8 mouse cellular contexts compared by ENCODE assay signal in genomic region chr7:100930619-100931315, GRCm38 (mm10). TPM values are rescaled to one million over a fixed set of nuclear protein-coding genes. Genes with fewer than 3 reads are reported as not detected.
DNase-seq lines count a peak whose midpoint lies in the region; ATAC-seq and TF ChIP-seq lines count a peak whose summit lies in the region.

No protein-coding gene starts in this region.

- H3K4me1 ChIP-seq in forebrain, embryonic 16.5 days (replicated peaks; ENCODE audit: control insufficient read depth, insufficient read depth, low read length) = peaks cover 55% of the 10 kb centered on the region
- H3K4me1 ChIP-seq in intestine, embryonic 15.5 days (replicated peaks) = peaks cover 54% of the 10 kb centered on the region
- H3K4me1 ChIP-seq in liver, postnatal 0 days (ENCODE audit: insufficient read depth) = peaks cover 13% of the 10 kb centered on the region

- peak; percentile 84 for DNase-seq in 3134 (ENCODE audit: extremely low read depth, insufficient read length, low spot score)
- DNase-seq in R1 (ENCODE audit: low read depth, low spot score) = peak; percentile 78
- peak; percentile 47 for DNase-seq in liver, postnatal 0 days
- peak; percentile 64 for DNase-seq in retina, embryonic 14.5 days (ENCODE audit: low spot score)
- DNase-seq in frontal cortex, postnatal 36 days (ENCODE audit: low spot score in 2 of 2) = no peak
- no peak for DNase-seq in right cerebral cortex, postnatal 14 days

- peak overlapping the region; percentile 70 for H3K9ac ChIP-seq in forebrain, embryonic 16.5 days (replicated peaks; ENCODE audit: low read depth, low read length)
- peak overlapping the region; percentile 91 for H3K9ac ChIP-seq in intestine, embryonic 15.5 days
- peak overlapping the region; percentile 51 for H3K9ac ChIP-seq in liver, postnatal 0 days (replicated peaks)

- no peak overlapping the region for H3K27ac ChIP-seq in forebrain, embryonic 16.5 days (ENCODE audit: low read length)
- H3K27ac ChIP-seq in intestine, embryonic 15.5 days = peak overlapping the region; percentile 99
- H3K27ac ChIP-seq in liver, postnatal 0 days (ENCODE audit: low read depth) = peak overlapping the region; percentile 64

- peaks cover 4% of the 10 kb centered on the region; the same call in 1 of the 2 replicates for H3K27me3 ChIP-seq in forebrain, embryonic 16.5 days (replicated peaks; ENCODE audit: control insufficient read depth, insufficient read depth, low read length)
- H3K27me3 ChIP-seq in intestine, embryonic 15.5 days (replicated peaks) = no peaks in the 10 kb centered on the region
- peaks cover 42% of the 10 kb centered on the region for H3K27me3 ChIP-seq in liver, postnatal 0 days (ENCODE audit: insufficient read depth, low read length)

- TF ChIP-seq EP300 in liver, postnatal 0 days (IDR thresholded peaks at IDR 0.05; ENCODE audit: low read depth) = no peak

- peak overlapping the region; percentile 59 for H3K4me3 ChIP-seq in forebrain, embryonic 16.5 days (replicated peaks; ENCODE audit: low read length)
- peak overlapping the region; percentile 82 for H3K4me3 ChIP-seq in intestine, embryonic 15.5 days (replicated peaks)
- peak overlapping the region; percentile 57 for H3K4me3 ChIP-seq in liver, postnatal 0 days (ENCODE audit: low read depth, low read length)

- H3K36me3 ChIP-seq in forebrain, embryonic 16.5 days (ENCODE audit: control insufficient read depth, insufficient read depth) = no peaks in the 10 kb centered on the region
- no peaks in the 10 kb centered on the region for H3K36me3 ChIP-seq in intestine, embryonic 15.5 days
- H3K36me3 ChIP-seq in liver, postnatal 0 days (replicated peaks; ENCODE audit: insufficient read depth, low read length) = no peaks in the 10 kb centered on the region

- no peak for ATAC-seq in forebrain, embryonic 16.5 days
- peak; percentile 2; the same call in 1 of the 2 replicates for ATAC-seq in intestine, embryonic 15.5 days
- ATAC-seq in liver, postnatal 0 days = no peak; the same call in 1 of the 2 replicates

- TF ChIP-seq CTCF in liver, postnatal 0 days (IDR thresholded peaks at IDR 0.05; ENCODE audit: low read depth) = no peak

- WGBS in forebrain, embryonic 16.5 days = 7% methylated on average over 51 of the region's 53 CpGs
- WGBS in intestine, embryonic 15.5 days = 6% methylated on average over 53 of the region's 53 CpGs
- 14% methylated on average over 52 of the region's 53 CpGs for WGBS in liver, postnatal 0 days (ENCODE audit: insufficient replicate concordance)

- H3K9me3 ChIP-seq in forebrain, embryonic 16.5 days (ENCODE audit: control insufficient read depth, low read length) = no peaks in the 10 kb centered on the region
- no peaks in the 10 kb centered on the region for H3K9me3 ChIP-seq in intestine, embryonic 15.5 days
- H3K9me3 ChIP-seq in liver, postnatal 0 days (ENCODE audit: low read length) = no peaks in the 10 kb centered on the region

- peak overlapping the region; percentile 86 for H3K4me2 ChIP-seq in forebrain, embryonic 16.5 days (ENCODE audit: low read length)
- peak overlapping the region; percentile 86 for H3K4me2 ChIP-seq in intestine, embryonic 15.5 days (replicated peaks)
- peak overlapping the region; percentile 90 for H3K4me2 ChIP-seq in liver, postnatal 0 days (ENCODE audit: low read depth, low read length)

RNA-seq across cellular contexts. Expression of gene Arhgef17, which starts 1.1 kb away (rescaled TPM):
- polyA plus RNA-seq in forebrain, embryonic 16.5 days (2015; fragmentation: Nextera tagmentation; extraction: Ambion mirVana) = 8.5 and 10.2 TPM in 2 replicates
- polyA plus RNA-seq in intestine, embryonic 15.5 days (2015; fragmentation: Nextera tagmentation; extraction: Ambion mirVana) = 5.0 and 6.0 TPM in 2 replicates
- 0.35 and 0.38 TPM in 2 replicates for polyA plus RNA-seq in liver, postnatal 0 days (2015; fragmentation: Nextera tagmentation; extraction: Ambion mirVana)

RNA-seq across cellular contexts. Expression of gene P2ry6, which starts 43.7 kb away (rescaled TPM):
- polyA plus RNA-seq in forebrain, embryonic 16.5 days (2015; fragmentation: Nextera tagmentation; extraction: Ambion mirVana) = 2.6 and 2.9 TPM in 2 replicates
- polyA plus RNA-seq in intestine, embryonic 15.5 days (2015; fragmentation: Nextera tagmentation; extraction: Ambion mirVana) = 8.4 and 10.4 TPM in 2 replicates
- polyA plus RNA-seq in liver, postnatal 0 days (2015; fragmentation: Nextera tagmentation; extraction: Ambion mirVana) = 5.3 and 6.0 TPM in 2 replicates

Comparison
In these comparisons a context has a peak if more than half of its experiments do, and no peak if none do; other contexts are left out.
1. DNase-seq: peak in 3134 (single experiment), R1 (single experiment), liver, postnatal 0 days (single experiment) and retina, embryonic 14.5 days (single experiment); none in frontal cortex, postnatal 36 days (0 of 2) and right cerebral cortex, postnatal 14 days (single experiment).
2. Peak in every context shown above with its lines, with median percentiles within 50 percentile points of each other: H3K4me2 ChIP-seq, H3K4me3 ChIP-seq and H3K9ac ChIP-seq.